Mouse (Mus musculus): ENCODE data around the gene Atf3.

The Atf3 gene

DNA sequence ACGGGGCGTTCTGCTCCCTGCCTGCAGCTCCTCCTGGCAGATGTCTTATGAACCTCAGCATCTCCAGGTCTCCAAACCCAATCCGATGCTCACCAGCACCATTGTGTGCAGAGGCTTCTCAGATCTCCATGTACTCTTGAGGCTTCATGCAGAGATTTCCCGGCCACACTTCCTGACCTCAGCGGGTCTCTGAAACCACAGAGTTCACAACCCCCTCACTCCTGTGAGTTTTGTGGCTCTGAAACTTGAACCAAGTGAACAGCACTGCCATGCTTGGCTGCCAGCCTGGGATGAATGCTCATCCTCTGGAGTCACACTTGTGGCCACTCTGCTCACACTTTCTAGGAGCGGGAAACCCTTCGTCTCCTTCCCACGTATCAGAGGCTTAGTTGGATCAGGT, 76.9 kb downstream of the Atf3 start:
- DNase-seq: no peak

DNA sequence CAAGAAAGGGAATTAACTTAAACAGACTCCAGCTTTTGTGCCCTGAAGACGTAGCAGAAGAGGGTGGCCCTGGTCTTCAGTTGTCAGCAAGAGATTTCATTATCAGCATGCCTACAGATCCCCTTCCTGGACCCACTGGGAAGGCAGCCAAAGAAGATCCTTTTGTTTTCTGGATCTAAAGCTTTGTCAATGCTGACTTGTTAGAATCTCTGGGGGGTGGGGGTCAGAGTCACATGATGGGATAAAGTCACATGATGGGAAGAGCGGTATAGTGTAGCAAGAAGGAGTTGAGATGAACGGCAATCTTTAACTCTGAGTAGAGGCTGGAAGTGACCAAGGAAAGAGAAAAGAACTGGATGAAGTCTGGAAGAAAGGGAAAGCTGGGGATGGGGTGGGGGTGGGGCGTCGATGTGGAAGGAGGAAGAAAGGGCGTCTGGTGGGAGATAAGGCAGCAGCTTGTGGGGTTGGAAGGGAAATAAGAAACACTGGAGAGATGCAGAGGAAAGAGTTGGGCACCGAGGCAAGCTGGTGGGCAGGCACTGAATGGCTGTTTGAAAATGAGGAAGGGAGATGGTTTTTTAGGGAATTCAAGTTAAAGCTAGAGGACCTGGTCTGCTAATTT, 78.9 kb downstream of the Atf3 start:
- no peak for DNase-seq

DNA sequence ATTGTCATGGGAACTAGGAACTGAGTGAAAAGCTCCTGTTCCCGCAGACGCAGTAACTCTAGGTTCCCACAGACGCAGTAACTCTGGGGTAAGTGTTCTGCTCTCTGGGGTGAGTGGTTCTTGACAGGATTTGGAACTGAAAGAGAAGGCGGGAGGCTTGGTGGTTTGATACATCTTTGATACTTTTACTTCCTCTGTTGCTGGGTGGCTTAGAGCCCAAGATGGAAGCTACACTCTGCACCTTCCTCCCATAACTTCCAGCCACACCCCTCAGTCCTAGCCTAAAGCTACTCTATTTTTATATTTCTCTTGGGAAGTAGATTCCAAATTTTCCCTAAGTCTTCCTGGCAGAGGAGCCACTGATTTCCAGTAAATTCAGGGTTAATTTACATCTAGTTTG, 79.4 kb downstream of the Atf3 start:
- no peak for DNase-seq

DNA sequence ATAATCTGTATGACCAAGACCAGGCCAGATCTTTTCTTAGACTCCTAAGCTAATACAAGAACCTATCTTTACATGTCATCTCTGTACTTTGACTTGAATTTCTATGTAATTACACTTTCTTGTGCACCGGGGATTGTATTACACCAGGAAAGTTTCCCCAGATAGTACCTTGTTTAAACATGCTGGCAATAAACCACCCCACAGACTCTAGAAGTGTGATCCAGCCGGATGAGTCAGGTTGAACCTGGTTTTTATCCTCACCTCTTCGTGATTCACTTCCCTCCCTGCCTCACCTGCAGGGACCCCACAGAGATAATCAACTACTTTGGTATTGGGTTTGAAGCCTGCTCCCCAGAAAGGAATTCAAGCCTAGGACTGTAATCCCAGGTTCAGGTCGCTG, 82.4 kb downstream of the Atf3 start:
- no peak for DNase-seq

DNA sequence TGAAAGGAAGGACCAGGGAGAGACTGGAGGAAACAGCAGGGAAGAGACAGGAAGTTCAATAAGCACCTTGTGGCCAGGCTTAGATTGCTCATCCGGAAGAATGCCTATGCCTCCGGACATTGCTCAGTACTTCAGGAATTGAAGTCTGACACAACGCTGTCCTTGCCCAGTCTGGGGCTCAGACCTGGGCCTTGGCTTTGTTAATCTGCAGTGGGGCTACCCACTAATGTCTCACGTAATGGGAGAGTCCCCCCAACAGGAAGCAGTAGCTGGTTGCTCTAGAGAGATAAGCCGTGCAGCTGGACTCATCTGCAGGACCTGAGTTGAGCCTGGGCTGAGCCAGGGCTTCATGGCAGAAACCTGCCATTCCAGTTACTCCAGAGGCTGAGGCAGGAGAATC, 84.9 kb downstream of the Atf3 start:
- no peak for DNase-seq

DNA sequence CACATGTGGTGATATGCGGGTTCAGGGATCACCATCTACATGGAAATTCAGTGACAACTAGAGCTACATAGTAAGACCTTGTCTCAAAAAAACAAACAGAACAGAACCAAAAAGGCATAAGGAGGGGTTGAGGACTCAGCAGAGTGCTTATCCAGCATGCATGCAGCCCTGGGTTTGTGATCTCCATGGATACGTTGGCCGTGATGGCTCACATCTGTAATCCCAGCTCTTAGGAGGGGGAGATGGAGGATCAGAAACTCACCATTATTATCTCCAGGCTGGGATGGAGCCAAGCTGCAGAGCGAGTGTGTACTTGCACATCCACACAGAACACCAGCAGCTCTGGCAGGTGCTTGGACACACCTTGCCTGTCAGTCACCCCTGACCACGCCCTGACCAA, 85.6 kb downstream of the Atf3 start:
- no peak for DNase-seq

DNA sequence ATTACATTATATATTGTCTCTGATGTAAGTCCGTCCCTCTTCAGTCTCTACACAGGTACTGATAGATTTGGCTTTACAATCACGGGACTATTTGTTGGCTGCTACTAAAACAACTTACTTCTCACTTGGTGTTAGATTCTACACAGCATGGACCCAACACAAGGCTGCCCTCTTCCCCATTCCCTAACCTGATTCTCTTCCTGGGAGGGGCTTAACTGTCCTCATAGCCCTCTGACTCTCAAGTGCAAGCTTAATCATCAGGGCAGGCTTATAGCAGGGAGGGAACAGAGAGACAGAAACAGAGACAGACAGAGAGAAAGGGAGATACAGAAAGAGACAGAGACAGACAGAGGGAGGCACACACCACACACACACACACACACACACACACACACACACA, 86.1 kb downstream of the Atf3 start:
- DNase-seq: no peak

DNA sequence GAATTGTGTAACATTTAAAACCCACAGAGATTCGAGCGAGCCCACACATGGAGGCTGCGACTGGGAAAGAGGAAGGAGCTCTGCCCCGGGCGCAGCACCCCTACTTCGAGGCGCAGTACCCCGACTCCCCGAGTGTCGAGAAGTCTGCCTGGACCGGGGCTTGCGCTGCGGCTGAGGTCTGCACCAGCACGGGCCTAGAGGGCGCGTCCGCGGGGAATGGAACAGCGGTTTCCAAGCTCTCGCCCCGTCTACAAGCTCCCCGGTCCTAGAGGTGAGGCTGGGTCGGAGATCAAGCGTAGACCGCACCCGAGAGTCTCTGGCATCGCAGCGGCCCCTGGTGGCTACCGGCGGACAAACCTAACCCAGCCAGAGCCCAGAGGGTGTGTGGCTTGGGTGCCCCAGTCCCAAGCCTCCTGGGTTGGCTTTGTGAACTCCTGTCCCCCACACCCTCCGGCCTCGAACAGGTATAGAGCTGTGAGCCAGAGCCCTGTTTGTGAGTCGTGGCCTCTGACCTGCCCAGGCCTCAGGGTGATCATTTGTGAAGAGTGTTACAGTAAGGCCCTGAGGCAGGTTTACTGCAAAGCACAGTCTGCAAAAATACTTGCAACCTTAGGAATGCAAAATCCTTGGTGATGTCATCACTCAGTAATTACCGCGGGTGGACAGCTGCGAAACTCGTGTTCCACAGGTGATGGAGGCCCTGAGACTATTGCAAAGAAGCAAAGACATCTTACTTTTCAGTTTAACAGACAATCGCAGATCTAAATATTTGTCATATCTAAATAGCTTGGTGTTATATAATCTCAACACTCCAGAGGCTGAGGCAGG, 91.8 kb downstream of the Atf3 start:
- DNase-seq: peak; percentile 56

DNA sequence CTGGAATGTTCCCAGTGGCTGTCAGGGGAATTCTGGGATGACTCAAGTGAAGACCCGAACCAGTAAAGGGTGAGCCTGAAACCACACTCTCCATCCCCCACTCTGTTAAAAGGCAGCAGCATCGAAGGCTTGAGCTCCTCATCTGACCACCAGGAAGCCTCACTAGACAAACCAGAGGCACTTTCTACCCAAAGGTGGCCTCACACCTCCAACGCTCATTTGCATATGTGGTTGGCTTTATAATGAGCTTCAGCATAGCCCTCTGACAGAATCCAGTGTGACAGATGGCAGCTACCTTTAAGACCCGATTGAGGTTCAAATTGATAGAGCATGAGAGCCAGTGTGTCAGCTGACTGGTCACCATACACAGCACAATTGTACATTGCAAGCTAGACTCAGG, 93.6 kb downstream of the Atf3 start:
- DNase-seq: no peak

DNA sequence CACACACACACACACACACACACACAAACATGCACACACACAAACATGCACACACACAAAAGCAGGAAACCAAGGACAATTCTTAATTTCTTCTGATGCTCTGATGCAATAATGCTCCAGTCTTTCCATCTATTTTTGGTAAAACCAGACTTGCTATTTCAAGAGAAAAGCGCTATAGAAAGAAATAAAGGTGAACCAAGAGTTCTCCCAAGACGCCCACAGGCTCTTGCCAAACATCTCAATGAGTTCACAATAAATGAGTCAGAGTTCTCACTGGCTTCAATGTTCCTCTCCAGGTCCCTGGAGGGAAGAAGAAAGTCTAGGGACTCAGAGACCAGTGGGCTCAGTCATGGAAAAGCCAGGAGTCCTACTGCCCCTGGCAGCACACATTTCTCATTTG, 94.1 kb downstream of the Atf3 start:
- no peak for DNase-seq

DNA sequence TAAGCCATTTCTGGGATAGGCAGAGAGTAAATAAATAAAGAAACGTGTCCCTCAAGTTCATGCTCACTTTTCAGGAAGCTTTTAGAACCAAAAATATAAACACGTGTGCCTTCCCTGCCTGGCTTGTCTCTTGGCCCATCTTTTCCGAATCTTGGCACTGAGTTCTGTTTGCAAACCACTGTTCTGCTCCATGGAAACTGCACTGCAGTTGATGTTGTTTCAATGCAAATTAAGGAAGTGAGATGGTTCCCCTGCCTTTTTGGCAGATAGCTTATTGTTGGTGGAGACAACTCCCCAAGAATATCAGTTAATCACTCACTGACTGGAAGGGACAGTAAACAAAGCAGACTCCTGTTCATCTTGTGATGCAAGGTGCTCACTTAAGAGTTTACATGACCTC, 95.1 kb downstream of the Atf3 start:
- no peak for DNase-seq
